Mouse (Mus musculus): ENCODE data around the gene Nmnat2.

Nmnat2 gene

GRCm38 (mm10) chr1:152954821-152955523, at the start of gene Nmnat2:
TSS of gene Nmnat2 (plus strand) at chr1:152954993.
- peak; percentile 88 for DNase-seq (ENCODE audit: low read depth)

DNA sequence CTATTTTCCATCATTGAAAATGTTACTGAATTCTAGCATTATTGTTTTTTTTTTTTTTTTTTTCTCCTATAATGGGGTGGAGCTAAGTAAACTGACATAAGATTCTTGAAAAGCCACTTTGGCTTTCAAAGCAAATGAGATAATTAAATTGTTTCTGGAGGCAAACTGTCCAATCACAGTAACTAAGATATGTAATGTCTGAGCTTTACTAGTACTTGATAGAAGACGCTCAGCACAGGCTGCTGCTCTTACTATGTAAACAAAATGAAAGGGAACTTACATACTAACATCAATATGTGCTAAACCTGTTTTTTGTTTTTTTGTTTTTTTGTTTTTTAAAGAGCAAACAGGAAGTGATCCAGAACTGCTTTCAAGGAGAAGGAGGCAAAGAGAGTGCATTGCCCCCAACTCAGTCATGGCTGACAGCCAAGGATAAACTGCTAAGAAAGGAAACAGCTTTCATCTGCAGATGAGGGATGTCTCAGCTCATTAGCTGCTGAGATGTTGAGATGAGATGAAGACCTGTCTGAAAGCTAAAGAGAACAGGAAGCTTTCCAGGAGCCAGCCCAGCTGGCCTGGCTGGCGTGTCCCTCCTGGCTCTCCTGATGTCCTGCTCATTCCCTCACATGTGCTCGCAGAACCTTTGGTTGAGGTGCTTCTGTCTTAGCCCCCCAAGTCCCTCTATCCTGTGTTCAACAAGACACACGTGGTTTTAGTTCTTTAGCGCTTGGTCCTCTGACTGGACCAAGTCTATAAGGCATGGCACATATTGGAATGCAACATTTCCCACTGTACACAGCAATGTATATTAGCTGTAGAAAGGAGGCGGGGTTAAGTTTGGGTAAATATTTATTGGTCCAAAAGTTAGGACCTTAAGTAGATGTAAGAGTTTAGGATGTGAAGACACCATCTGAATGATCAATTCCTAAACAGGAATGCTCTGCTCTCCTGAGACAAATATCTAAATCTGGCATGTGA, 41.0 kb upstream of the Nmnat2 start:
- no peak for DNase-seq (ENCODE audit: low read depth)

- DNase-seq (ENCODE audit: low read depth) = no peak
Measured at GRCm38 (mm10) chr1:152915766-152916165, 39.0 kb upstream of the Nmnat2 start.

- DNase-seq (ENCODE audit: low read depth) = no peak
Measured at GRCm38 (mm10) chr1:152916936-152917335, 37.9 kb upstream of the Nmnat2 start.

DNA sequence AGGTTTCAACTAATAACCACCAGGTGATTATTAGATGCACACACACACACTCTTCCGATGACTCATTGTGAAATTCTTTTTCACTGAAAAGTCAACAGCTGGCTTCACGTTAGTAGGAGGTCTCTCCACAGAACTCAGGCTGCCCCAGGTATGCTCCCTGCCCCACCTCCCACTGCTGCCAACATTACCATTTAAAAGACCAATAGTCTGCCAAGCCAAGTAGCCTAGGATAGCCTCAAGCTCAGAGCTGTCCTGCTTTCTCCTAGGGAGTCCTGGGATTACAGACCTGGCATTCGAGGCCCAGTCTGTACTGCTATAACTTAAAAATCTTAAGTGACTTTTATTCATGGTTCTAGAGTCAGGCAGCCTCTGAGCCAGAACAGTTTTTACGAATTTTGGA, 37.2 kb upstream of the Nmnat2 start:
- DNase-seq (ENCODE audit: low read depth) = no peak

- peak; percentile 48 for DNase-seq (ENCODE audit: low read depth)
Measured at GRCm38 (mm10) chr1:152921786-152922185, 33.0 kb upstream of the Nmnat2 start.

- no peak for DNase-seq (ENCODE audit: low read depth)
Measured at GRCm38 (mm10) chr1:152933962-152934361, 20.8 kb upstream of the Nmnat2 start.

DNA sequence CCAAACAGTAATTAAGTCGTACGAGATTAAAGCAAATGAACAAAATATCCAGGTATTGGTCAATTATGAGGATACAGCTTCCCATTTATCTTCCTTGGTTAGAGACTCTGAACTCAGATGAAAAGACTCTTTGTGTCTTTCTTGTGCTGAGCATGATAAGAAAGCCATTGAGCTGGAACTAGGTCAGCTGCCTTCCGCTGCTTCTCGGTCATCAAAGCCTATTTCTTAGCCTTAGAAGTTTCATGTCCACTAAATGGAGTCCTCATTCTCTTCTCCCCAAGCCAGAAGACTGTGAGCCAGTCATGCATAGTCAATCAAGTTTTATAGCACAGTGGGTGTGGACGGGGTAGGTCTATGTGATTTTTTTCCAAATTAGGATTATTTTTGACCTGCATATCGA, 19.3 kb upstream of the Nmnat2 start:
- DNase-seq (ENCODE audit: low read depth) = no peak

DNA sequence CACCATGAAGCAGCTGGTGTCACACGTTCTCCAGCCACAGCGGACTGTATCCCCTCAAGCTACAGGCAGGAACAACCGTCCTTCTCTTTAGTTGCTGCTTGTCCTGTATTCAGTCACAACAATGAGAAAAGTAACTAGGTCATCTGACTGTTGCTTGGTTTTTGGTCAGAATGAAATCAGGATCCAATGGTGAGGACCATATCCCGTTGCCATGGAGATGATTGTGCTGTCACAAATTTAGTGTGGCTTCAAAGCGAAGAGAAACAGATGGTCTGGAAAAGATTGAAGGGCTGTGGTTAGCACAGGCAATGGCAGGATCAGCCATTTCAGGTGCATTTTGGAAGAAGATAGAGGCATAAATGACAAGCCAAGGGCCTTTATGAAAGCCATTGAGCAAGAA, 18.4 kb upstream of the Nmnat2 start:
- DNase-seq (ENCODE audit: low read depth) = no peak

DNA sequence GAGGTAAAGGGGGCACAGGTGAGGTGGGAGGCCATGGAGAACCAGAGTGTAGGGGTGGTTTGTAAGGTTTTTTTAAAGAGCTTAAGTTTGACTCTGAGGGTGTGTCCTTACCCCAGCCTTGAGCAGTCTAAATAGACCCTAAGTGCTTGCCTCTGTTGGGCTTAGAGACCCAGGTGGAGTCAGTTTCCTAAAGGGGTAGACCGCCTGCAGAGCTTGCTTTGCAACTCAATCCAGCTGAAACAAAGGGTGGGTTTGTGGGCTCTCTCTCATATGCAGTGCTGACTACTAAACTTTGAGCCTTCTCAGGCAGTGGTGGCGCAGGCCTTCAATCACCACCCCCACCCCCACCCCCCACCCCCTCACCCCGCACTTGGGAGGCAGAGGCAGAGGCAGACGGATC, 11.8 kb upstream of the Nmnat2 start:
- no peak for DNase-seq (ENCODE audit: low read depth)

- peak; percentile 70 for DNase-seq (ENCODE audit: low read depth)
Measured at GRCm38 (mm10) chr1:152954167-152954566, 626 bp upstream of the Nmnat2 start.

GRCm38 (mm10) chr1:152955564-152956211, 895 bp downstream of the Nmnat2 start:
- peak; percentile 37 for DNase-seq (ENCODE audit: low read depth)

- DNase-seq (ENCODE audit: low read depth) = peak; percentile 53
Measured at GRCm38 (mm10) chr1:152956221-152956620, 1.4 kb downstream of the Nmnat2 start.

DNA sequence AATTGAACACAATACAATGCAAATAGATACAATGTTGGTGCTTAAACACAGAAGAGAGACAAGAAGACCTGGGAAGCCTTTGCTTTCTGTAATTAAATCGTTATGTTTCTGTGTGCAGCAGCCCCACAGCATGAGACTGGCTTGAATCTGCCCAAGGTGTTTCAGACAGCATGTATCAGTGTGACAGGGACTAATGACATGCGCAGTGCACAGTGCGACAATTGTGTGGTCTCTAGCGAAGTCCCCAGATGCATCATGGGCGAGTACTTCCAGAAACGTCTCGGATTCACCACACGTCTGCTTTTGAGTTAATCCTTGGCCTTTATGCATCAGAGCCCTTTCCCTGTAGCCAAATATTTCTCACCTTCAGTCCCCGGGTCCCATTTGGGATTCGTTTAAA, 9.6 kb downstream of the Nmnat2 start:
- no peak for DNase-seq (ENCODE audit: low read depth)

- DNase-seq (ENCODE audit: low read depth) = no peak
Measured at GRCm38 (mm10) chr1:152966222-152966621, 11.4 kb downstream of the Nmnat2 start.

- no peak for DNase-seq (ENCODE audit: low read depth)
Measured at GRCm38 (mm10) chr1:152966686-152967085, 11.9 kb downstream of the Nmnat2 start.

DNA sequence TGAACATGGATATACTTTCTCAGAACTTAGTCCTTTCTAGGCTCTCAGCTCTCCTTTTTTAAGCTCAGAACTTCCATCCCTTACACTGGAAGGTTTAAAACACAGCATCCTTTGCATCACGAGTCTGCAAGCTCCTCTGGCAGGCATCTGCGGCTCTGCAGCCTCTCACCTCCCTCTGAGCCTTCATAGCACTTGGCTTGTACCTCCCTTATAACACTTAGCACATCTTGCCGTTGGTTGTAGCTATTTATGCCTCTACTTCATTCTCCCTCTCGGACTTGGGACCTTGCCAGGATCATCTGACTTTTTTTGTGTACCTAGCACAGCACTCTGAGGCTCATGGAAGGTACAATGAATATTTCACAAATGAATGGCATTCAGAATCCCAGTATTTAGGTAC, 14.3 kb downstream of the Nmnat2 start:
- DNase-seq (ENCODE audit: low read depth) = no peak

GRCm38 (mm10) chr1:152972957-152973356, 18.2 kb downstream of the Nmnat2 start:
- no peak for DNase-seq (ENCODE audit: low read depth)

DNA sequence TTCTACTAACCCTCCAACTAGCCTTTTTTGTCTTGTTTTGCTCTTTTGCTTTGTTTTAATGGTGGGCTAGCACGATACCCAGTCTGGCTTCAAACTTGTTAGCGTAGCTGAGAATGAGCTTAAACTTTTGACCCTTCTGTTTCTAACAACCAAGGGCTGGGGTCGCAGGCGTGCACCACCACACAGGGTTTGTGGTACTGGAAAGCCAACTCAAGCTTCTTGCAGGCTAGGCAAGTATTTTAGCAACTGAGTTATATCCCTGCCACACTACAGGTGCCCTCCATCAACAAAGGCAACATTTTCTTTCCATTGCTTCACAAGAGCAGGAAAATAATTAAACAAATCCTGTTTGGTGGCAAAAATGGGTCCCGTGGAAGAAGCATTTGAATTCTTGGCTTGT, 18.6 kb downstream of the Nmnat2 start:
- no peak for DNase-seq (ENCODE audit: low read depth)

GRCm38 (mm10) chr1:152973861-152974260, 19.1 kb downstream of the Nmnat2 start:
- DNase-seq (ENCODE audit: low read depth) = no peak

DNA sequence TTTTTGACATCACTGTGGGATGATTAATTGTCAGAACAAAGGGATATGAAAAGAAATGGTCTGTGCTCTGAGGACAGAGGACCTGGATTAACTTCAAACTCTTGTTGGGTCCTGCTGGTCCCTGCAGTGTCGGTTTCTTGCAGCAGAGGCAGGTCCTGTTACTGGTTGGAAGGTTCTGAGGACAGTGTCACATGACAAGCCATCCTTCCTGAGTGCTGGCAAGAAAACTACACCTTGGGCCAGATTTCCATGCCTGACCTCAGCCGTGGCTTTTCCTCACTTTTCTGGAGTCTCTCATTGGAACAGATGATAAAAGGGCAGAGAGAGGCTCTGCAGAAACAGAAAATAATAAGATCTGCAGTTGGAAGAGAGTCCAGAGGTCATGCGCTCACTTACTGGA, 20.4 kb downstream of the Nmnat2 start:
- no peak for DNase-seq (ENCODE audit: low read depth)

DNA sequence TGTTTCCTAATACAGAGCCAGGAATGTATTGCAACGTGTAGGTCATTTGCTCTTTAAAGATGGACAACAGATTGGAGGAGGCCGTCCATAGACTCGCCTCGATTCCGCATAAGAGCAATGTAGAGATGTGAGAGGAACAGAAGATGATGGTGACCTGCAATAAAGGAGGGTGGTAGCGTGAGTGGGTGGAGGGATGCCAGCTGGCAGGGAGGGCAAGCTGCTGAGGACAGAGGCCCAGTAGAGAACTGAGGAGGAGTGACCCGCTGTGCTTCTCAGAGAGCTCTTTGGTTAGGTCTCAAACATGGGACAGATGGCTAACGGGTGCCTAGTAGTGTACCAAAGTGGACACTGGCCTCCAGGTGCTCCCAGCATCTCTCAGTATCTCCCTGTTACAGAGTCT, 23.9 kb downstream of the Nmnat2 start:
- no peak for DNase-seq (ENCODE audit: low read depth)

- no peak for DNase-seq (ENCODE audit: low read depth)
Measured at GRCm38 (mm10) chr1:152983416-152983815, 28.6 kb downstream of the Nmnat2 start.

Measured in NIH3T3 (cell line).